9 mouse cellular contexts compared by ENCODE assay signal in the genomic region with DNA sequence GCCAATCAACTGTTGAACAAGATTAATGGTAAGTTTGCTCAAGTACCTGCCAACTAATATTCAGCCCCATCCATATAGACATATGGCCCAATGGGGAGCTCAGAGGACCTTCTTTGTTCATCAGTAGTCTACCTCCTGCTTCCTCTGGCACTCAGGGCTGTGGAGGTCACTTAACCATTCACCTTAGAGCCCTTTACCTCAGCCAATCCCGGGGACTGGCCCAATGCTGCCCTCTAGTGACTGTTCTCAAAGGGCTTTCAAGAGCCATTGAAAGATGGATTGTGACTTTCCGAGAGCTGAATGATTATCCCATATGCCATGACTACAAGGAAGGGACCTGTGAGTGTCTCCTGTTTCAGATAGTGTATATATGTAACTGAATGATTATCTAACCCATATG. TPM values are rescaled to one million over a fixed set of nuclear protein-coding genes. Genes with fewer than 3 reads are reported as not detected.
DNase-seq lines count a peak whose midpoint lies in the region; ATAC-seq lines count a peak whose summit lies in the region.
"Had no signal": no experiment of that assay in that cellular context is flagged by ENCODE, and none has a peak within 500 bp of the region (broad histone marks: within the 10 kb centered on the region; RNA-seq: fewer than 3 reads in every experiment).

No protein-coding gene starts in this region.

- 66% methylated on average over 2 of the region's 2 CpGs for WGBS in hindbrain, embryonic 11.5 days
- WGBS in hindbrain, embryonic 12.5 days: 58% methylated on average over 2 of the region's 2 CpGs
- WGBS in embryonic facial prominence, embryonic 11.5 days: 60% methylated on average over 2 of the region's 2 CpGs

- no peak for ATAC-seq in hindbrain, embryonic 11.5 days (ENCODE audit: low FRiP score)
- ATAC-seq in hindbrain, embryonic 12.5 days (ENCODE audit: low FRiP score): no peak
- ATAC-seq in embryonic facial prominence, embryonic 11.5 days (replicated peaks; ENCODE audit: insufficient number of reproducible peaks, low FRiP score, low TSS enrichment, low read depth): no peak
- no peak for ATAC-seq in activated CD4-positive, CD25-positive, alpha-beta regulatory T cell, adult 4 months

- H3K27me3 ChIP-seq in hindbrain, embryonic 11.5 days (ENCODE audit: control insufficient read depth, insufficient read depth, low read length): no peaks in the 10 kb centered on the region
- H3K27me3 ChIP-seq in hindbrain, embryonic 12.5 days: no peaks in the 10 kb centered on the region
- H3K27me3 ChIP-seq in embryonic facial prominence, embryonic 11.5 days (ENCODE audit: control insufficient read depth, insufficient read depth, low read length): no peaks in the 10 kb centered on the region
- H3K27me3 ChIP-seq: limb, embryonic 13.5 days had no signal

- H3K27ac ChIP-seq in hindbrain, embryonic 11.5 days (ENCODE audit: low read depth, low read length): no peak overlapping the region
- no peak overlapping the region for H3K27ac ChIP-seq in hindbrain, embryonic 12.5 days
- no peak overlapping the region for H3K27ac ChIP-seq in embryonic facial prominence, embryonic 11.5 days (replicated peaks; ENCODE audit: low read depth, low read length)
- H3K27ac ChIP-seq: limb, embryonic 13.5 days had no signal

- no peak overlapping the region for H3K9ac ChIP-seq in hindbrain, embryonic 11.5 days (ENCODE audit: low read depth, low read length)
- no peak overlapping the region for H3K9ac ChIP-seq in hindbrain, embryonic 12.5 days
- H3K9ac ChIP-seq in embryonic facial prominence, embryonic 11.5 days (replicated peaks; ENCODE audit: low read length): no peak overlapping the region
- H3K9ac ChIP-seq: limb, embryonic 13.5 days had no signal

- H3K4me1 ChIP-seq in hindbrain, embryonic 11.5 days (replicated peaks; ENCODE audit: control insufficient read depth, insufficient read depth, low read length): no peaks in the 10 kb centered on the region
- H3K4me1 ChIP-seq in hindbrain, embryonic 12.5 days: no peaks in the 10 kb centered on the region
- H3K4me1 ChIP-seq in embryonic facial prominence, embryonic 11.5 days (ENCODE audit: control insufficient read depth, insufficient read depth, low read length): no peaks in the 10 kb centered on the region
- H3K4me1 ChIP-seq: limb, embryonic 13.5 days had no signal

- H3K9me3 ChIP-seq in hindbrain, embryonic 11.5 days (ENCODE audit: control insufficient read depth, low read length): no peaks in the 10 kb centered on the region
- H3K9me3 ChIP-seq in hindbrain, embryonic 12.5 days (replicated peaks): no peaks in the 10 kb centered on the region
- H3K9me3 ChIP-seq in embryonic facial prominence, embryonic 11.5 days (replicated peaks; ENCODE audit: control insufficient read depth, low read length): no peaks in the 10 kb centered on the region
- H3K9me3 ChIP-seq: limb, embryonic 13.5 days had no signal

- DNase-seq in hindbrain, embryonic 11.5 days (ENCODE audit: low spot score): peak; percentile 43
- DNase-seq in A20 (ENCODE audit: low read depth, low spot score) (peak; percentile 29), NIH3T3 (ENCODE audit: low read depth) (peak; percentile 71)
- peak; percentile 48 for DNase-seq in embryonic facial prominence, embryonic 11.5 days (ENCODE audit: low spot score)
- peak; percentile 24 for DNase-seq in layer of hippocampus, adult 9-10 months (ENCODE audit: low spot score)
- peak; percentile 3 to 4 for DNase-seq in spleen, postnatal 36 days (ENCODE audit: low spot score in 2 of 2)

- no peaks in the 10 kb centered on the region for H3K36me3 ChIP-seq in hindbrain, embryonic 11.5 days (ENCODE audit: control insufficient read depth, insufficient read depth, low read length)
- 0 out of 2 replicates have a peak, but pooled peaks cover 3% of the 10 kb centered on the region for H3K36me3 ChIP-seq in hindbrain, embryonic 12.5 days
- H3K36me3 ChIP-seq in embryonic facial prominence, embryonic 11.5 days (replicated peaks; ENCODE audit: control insufficient read depth, insufficient read depth, low read depth, low read length): peaks cover 4% of the 10 kb centered on the region; the same call in 1 of the 2 replicates

- H3K4me3 ChIP-seq in hindbrain, embryonic 11.5 days (ENCODE audit: low read depth, low read length): no peak overlapping the region
- no peak overlapping the region for H3K4me3 ChIP-seq in hindbrain, embryonic 12.5 days
- H3K4me3 ChIP-seq in embryonic facial prominence, embryonic 11.5 days (ENCODE audit: low read depth, low read length): no peak overlapping the region
- H3K4me3 ChIP-seq: limb, embryonic 13.5 days had no signal

- H3K4me2 ChIP-seq in hindbrain, embryonic 11.5 days (replicated peaks; ENCODE audit: low read depth, low read length): no peak overlapping the region
- H3K4me2 ChIP-seq in hindbrain, embryonic 12.5 days (replicated peaks): no peak overlapping the region
- no peak overlapping the region for H3K4me2 ChIP-seq in embryonic facial prominence, embryonic 11.5 days (ENCODE audit: low read depth, low read length)
- H3K4me2 ChIP-seq: limb, embryonic 13.5 days had no signal

RNA-seq across cellular contexts. Expression of a gene that starts 9.4 kb away (rescaled TPM):
- not detected in 2 replicates for polyA plus RNA-seq in hindbrain, embryonic 11.5 days (2014; fragmentation: Nextera tagmentation; extraction: Ambion mirVana)
- not detected in 2 replicates for polyA plus RNA-seq in hindbrain, embryonic 12.5 days (2016; fragmentation: Nextera tagmentation; extraction: Ambion mirVana)
- polyA plus RNA-seq in embryonic facial prominence, embryonic 11.5 days (2014; fragmentation: Nextera tagmentation; extraction: Ambion mirVana): not detected in 2 replicates
- not detected for polyA plus RNA-seq in activated CD4-positive, CD25-positive, alpha-beta regulatory T cell, adult 4 months (2017; shearing (Covaris generic))
- polyA plus RNA-seq: limb, embryonic 13.5 days had no signal

Comparison
In these comparisons a context has a peak if more than half of its experiments do, and no peak if none do; other contexts are left out.
1. DNase-seq: peak in every context shown above with its lines; median percentile 71 in NIH3T3; 48 in embryonic facial prominence, embryonic 11.5 days; 43 in hindbrain, embryonic 11.5 days; 29 in A20; 24 in layer of hippocampus, adult 9-10 months; 4 in spleen, postnatal 36 days.